Mouse (Mus musculus) cerebellum, adult (tissue): ENCODE measurements around the gene Cd164l2.

Experiments
- ATAC-seq: cut with Nextera tagmentation; 2 replicates; pipeline ENCODE4 v1.9.2; 2017; ENCODE audit warnings: mild to moderate bottlenecking, moderate library complexity, mixed read lengths; ENCODE audit not compliant: insufficient number of reproducible peaks, low FRiP score, low TSS enrichment

The Cd164l2 gene

GRCm38 (mm10) chr4:133217641-133218040 is 5.7 kb downstream of the Cd164l2 start:
- ATAC-seq: no peak

GRCm38 (mm10) chr4:133218745-133219144 is 6.8 kb downstream of the Cd164l2 start:
- ATAC-seq: no peak

GRCm38 (mm10) chr4:133220656-133221055 is 8.7 kb downstream of the Cd164l2 start:
- no peak for ATAC-seq

DNA sequence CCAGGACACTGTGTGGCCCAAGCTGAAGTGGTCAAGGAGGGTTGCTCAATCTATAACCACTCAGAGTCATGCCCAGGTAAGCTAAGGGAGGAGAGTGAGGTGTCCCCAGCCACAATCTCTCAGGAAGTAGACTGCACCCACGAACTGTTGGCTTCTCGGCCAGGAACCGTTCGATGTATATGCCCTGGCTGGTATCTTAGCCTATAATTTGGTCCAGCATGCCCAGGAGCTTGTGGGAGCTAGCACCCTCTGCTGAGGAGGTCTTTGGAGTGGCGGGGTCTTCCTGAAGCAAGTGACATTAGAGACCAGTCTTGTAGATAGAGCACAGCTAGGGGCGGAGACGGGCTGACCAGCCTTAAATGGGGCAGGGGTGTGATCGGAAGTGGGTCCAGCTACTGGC is 9.8 kb downstream of the Cd164l2 start:
- no peak for ATAC-seq

DNA sequence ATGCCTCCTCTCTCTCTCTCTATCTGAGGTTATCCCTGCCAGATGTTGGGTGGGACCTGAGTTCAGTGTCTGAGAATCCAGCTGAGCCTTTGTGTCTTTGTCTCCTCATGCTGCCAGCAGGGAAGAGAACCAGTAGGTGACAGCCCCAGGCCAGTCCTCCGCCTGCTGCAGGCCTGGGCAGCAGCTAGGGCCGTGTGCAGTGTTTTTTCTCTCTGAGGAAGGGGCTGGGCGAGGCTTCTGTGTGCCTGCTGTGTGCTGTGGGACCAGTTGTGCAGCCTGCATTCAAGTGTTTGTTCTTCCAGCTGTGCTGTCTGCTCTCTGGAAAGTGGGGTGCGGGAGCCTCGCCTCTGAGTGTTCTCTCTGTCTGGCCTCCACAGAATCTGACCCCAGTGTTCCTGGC is 11.9 kb downstream of the Cd164l2 start:
- no peak for ATAC-seq

- ATAC-seq: no peak
These were observed 14.1 kb downstream of the Cd164l2 start for GRCm38 (mm10) chr4:133226073-133226472.

DNA sequence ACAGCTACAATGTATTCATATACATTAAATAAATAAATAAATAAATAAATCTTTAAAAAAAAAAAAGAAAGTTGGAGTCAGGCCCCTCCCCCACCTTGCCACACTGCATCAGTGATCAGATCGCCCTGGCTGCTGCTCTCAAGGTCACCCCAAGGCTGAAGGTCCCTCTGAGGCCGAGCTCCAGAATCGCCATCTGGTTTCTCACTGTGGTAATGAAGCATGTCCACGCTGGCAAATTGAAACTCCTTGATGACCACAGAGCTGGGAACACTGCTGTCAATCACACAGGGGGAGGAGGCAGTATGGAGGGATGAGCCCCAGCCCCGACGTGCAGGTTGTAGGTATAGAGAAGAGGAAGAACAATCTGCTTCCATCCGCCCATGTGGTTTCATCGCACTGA is 15.7 kb downstream of the Cd164l2 start:
- no peak for ATAC-seq

GRCm38 (mm10) chr4:133229582-133229981 is 17.7 kb downstream of the Cd164l2 start:
- no peak for ATAC-seq

DNA sequence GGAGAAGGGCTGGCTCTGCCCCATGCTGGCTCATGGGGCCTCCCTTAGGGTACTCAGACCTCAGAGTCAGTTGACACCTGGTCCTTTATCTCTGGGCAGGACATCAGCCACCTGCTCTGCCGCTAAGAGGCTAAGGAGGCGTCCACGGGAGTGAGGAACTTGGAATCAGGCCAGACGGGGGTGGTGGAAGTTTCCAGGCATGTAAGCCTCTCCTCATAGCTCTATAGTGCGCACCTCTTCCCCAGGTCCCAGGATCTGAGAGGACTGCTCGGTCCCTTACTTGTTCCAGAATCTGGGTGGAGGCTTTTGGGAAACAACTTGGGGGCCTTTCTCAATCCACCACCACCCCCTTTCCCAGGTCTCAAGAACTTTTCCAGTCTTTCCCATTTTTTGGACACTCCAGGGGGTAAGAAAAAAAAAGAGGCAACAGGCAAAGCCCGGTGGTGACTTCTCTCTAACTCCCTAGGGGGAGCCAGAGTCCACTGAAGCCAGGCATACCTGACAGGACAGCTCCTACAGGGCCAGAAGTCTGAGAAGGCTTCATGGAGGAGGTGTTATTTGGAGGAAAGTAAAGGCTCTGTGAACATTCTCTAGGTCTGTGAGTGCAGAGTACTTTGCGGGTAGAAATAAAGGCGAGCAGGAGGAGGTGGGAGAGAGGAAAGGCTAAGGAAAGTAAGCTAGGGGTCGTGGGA is 21.5 kb downstream of the Cd164l2 start:
- no peak for ATAC-seq

DNA sequence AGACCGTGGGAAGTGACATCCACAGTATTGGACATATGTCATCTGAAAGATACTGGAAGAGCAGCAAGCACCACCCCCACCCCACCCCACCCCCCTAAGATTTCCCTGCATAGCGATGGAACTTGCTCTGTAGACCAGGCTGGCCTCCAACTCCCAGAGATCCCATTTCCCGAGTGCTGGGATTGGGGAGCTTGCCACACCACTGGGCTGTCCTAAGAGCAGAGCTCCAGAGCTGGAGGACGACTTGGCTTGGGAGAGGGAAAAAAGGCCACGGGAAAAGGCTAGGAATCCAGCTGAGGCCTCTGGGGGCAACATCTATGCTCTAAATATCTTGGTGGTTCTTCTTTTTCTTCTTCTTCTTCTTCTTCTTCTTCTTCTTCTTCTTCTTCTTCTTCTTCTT is 22.8 kb downstream of the Cd164l2 start:
- ATAC-seq: no peak

GRCm38 (mm10) chr4:133235415-133235814 is 23.5 kb downstream of the Cd164l2 start:
- ATAC-seq: no peak

GRCm38 (mm10) chr4:133237911-133238310 is 26.0 kb downstream of the Cd164l2 start:
- ATAC-seq: no peak

DNA sequence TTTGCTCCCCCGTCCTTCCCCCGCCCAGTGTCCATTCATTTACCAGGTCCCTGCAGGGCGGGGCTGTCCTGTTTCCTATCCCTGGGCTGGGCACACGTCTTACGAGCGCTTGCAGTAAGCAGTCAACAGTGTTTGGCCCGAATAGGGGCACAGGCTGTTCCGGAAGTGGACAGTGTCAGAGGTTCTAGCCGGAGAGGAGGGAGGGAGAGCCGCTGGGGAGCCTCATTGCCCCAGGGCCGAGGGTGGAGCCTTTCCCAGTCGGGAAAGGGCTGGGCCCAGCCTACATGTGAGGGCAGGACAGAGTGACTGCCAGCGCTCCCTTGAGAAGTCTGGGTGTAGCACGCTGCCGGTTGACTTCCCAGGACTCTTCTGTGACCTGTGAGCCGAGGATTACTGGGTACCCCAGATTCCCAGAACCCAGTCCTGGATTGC is 28.6 kb downstream of the Cd164l2 start, which contains the start of gene Map3k6:
Gene Map3k6 (plus strand): TSS at position 329 of the 432 bp plus-strand sequence.
- ATAC-seq: no peak

DNA sequence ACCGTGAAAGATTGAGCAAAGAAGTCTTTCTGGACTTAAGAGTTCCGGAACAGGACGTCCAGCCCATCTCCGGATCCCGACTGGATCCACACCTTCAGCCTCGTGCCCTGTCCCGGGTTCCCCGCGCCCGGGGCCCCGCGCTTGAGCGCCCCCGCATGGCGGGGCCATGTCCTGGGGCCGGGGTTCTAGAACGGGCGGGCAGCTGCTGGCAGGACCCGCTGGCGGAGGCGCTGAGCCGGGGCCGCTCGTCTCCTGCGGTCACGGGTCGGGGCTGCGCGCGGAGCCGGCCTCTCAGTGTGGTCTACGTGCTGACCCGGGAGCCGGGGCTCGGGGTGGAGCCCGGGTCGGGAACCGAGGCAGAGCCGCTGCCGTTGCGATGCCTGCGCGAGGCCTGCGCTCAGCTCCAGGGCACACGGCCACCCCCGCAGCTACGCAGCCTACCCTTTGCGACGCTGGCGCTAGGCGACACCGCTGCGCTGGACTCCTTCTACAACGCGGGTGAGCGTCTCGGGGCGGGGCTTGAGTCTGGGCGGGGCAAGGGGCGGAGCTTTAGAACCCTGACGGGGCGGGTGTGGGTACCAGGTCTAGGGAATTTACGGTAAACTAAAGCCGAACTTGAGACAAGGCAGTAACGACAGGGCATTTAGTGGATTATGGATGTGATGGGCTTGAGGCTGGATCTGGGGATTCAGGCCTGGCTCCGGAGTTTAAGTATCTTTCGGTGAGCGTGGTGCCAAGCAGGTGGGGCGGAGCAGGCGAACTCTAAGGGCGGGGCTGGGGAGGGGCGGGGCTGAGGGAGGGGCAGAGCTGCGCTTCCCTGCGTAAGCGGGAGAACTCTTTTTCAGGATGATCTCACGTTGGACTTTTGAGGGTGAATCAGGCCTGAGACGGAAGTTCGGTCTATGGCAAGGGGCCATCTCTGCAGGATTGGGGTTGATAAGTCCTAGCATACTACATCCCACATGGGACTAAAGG is 29.3 kb downstream of the Cd164l2 start:
- ATAC-seq: peak; percentile 83

GRCm38 (mm10) chr4:133241910-133242309 is 30.0 kb downstream of the Cd164l2 start:
- no peak for ATAC-seq

DNA sequence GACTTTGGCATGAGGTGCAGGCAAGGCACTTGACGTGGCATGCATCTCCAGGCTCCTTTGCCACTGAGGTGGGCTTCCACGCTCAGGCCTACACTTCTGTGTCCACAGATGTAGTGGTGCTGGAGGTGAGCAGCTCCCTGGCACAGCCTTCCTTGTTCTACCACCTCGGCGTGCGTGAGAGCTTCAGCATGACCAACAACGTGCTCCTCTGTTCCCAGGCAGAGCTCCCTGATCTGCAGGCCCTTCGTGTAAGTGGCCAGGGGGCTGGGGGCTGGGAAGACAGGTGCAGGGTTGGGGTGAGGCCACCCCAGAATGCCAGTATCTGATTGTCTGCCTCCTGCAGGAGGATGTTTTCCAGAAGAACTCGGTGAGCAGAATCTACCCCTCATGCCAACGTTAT is 30.8 kb downstream of the Cd164l2 start:
- no peak for ATAC-seq

DNA sequence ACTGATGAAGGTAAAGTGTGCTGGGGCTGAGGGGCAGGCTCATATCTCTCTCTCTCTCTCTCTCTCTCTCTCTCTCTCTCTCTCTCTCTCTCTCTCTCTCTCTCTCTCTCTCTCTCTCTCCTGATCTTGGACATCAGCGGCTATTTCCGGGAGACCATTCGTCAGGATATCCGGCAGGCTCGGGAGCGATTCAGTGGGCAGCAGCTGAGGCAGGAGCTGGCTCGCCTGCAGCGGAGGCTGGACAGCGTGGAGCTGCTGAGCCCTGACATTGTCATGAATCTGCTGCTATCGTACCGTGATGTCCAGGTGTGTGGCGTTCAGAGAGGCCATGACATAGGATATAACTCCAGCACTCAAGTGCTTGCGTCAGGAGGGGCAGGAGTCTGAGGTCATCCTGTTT is 31.6 kb downstream of the Cd164l2 start:
- ATAC-seq: no peak

DNA sequence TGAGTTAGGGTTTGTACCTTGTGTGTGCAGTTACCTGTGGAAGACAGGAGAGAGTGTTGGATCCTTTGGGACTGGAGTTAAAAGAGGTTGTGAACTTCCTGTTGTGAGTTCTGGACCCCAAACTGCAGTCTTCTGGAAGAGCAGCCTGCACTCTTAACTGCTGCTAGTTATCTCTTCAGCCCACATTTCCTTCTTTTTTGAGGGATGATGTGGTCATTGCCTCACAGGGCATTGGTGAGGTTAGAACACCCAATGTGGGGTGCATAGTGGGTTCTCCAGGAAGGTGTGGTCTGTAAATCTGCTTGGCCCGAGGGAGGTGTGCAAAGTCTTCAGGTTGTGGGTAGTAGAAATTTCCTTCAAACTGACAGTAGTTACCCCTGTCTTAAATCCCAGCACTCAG is 32.4 kb downstream of the Cd164l2 start:
- no peak for ATAC-seq

DNA sequence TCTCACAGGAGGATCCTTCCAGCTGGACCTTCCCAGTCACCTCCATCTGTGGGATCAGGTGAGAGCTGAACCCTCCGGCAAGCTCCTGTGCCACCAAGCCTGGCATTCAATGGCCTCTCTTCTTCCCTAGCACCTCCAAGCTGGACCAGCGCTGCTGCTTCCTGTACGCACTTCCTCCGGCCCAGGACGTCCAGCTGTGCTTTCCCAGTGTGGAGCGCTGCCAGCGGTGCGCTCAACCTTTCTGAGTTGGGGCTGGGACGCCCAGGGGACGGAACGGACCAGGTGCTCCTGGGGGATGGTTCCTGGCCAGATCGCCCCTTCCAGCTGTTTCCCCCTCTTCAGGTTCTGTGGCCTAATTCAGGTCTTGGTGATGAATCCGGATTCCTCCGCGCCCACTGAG is 35.1 kb downstream of the Cd164l2 start:
- ATAC-seq: no peak

- ATAC-seq: no peak
These were observed 36.0 kb downstream of the Cd164l2 start for GRCm38 (mm10) chr4:133247806-133248449.

DNA sequence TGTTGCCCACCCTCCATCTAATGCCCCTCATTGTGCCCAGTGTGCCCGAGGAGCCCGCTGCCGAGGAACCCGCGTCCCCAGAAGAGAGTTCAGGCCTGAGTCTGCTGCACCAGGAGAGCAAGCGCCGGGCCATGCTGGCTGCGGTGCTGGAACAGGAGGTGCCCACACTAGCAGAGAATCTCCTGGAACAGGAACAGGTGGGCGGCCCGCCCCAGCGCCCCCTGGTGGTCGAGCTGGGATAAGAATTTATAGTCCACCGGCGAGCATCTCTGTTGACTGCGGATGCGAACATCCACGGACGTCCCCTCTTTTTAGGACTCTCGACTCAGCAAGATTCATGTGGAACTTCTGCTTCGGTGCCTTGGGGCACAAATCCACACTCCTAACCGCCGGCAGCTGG is 38.7 kb downstream of the Cd164l2 start:
- peak; percentile 45; the same call in 1 of the 2 replicates for ATAC-seq
